Mouse (Mus musculus): ENCODE data around the gene I830077J02Rik. TPM values are rescaled to one million over a fixed set of nuclear protein-coding genes. Genes with fewer than 3 reads are reported as not detected.
"Not testable (repeated sequence)": the region's sequence is repeated elsewhere in the genome, so short reads cannot be mapped to it uniquely, and the experiment has no call there.

The I830077J02Rik gene
- polyA plus RNA-seq, 1 experiment from 2014 or later, result 0.62 TPM

- ATAC-seq (ENCODE audit: low FRiP score, low TSS enrichment), result no peak
- Histone ChIP-seq H3K36me3 (ENCODE audit: insufficient read depth, low read length) (no peaks in the 10 kb centered on the region), H3K27me3 (ENCODE audit: insufficient read depth, low read length) (no peaks in the 10 kb centered on the region), H3K9me3 (ENCODE audit: low read length) (no peaks in the 10 kb centered on the region), H3K4me1 (ENCODE audit: insufficient read depth, low read length) (no peaks in the 10 kb centered on the region), H3K9ac (replicated peaks; ENCODE audit: low read length) (no peak overlapping the region), H3K27ac (ENCODE audit: low read length) (no peak overlapping the region), H3K4me2 (replicated peaks; ENCODE audit: low read depth, low read length) (no peak overlapping the region), H3K4me3 (ENCODE audit: low read length) (no peak overlapping the region)
- 81% methylated on average over 9 of the region's 9 CpGs for WGBS
These were observed 7.8 kb downstream of the I830077J02Rik start for GRCm38 (mm10) chr3:105924616-105925015.

- H3K4me2 ChIP-seq (replicated peaks; ENCODE audit: low read depth, low read length), result no peak overlapping the region
- H3K27ac ChIP-seq (ENCODE audit: low read length), result no peak overlapping the region
- ATAC-seq (ENCODE audit: low FRiP score, low TSS enrichment), result no peak
- no peak overlapping the region for H3K9ac ChIP-seq (replicated peaks; ENCODE audit: low read length)
- H3K4me3 ChIP-seq (ENCODE audit: low read length), result no peak overlapping the region
- no peaks in the 10 kb centered on the region for H3K9me3 ChIP-seq (ENCODE audit: low read length)
- no peaks in the 10 kb centered on the region for H3K4me1 ChIP-seq (ENCODE audit: insufficient read depth, low read length)
- WGBS, result 73% methylated on average over 2 of the region's 2 CpGs
- no peaks in the 10 kb centered on the region for H3K27me3 ChIP-seq (ENCODE audit: insufficient read depth, low read length)
- H3K36me3 ChIP-seq (ENCODE audit: insufficient read depth, low read length), result no peaks in the 10 kb centered on the region
These were observed 10.5 kb downstream of the I830077J02Rik start for GRCm38 (mm10) chr3:105921959-105922358.

GRCm38 (mm10) chr3:105920743-105921142 is 11.7 kb downstream of the I830077J02Rik start:
- not testable (repeated sequence) for H3K4me2 ChIP-seq (replicated peaks; ENCODE audit: low read depth, low read length); H3K4me3 ChIP-seq (ENCODE audit: low read length); H3K27me3 ChIP-seq (ENCODE audit: insufficient read depth, low read length); H3K4me1 ChIP-seq (ENCODE audit: insufficient read depth, low read length); H3K9ac ChIP-seq (replicated peaks; ENCODE audit: low read length); H3K9me3 ChIP-seq (ENCODE audit: low read length); ATAC-seq (ENCODE audit: low FRiP score, low TSS enrichment); H3K27ac ChIP-seq (ENCODE audit: low read length); H3K36me3 ChIP-seq (ENCODE audit: insufficient read depth, low read length)

- H3K9me3 ChIP-seq (ENCODE audit: low read length), result no peaks in the 10 kb centered on the region
- ATAC-seq (ENCODE audit: low FRiP score, low TSS enrichment), result no peak
- H3K36me3 ChIP-seq (ENCODE audit: insufficient read depth, low read length), result no peaks in the 10 kb centered on the region
- WGBS, result 76% methylated on average over 3 of the region's 3 CpGs
- no peak overlapping the region for H3K9ac ChIP-seq (replicated peaks; ENCODE audit: low read length)
- H3K27ac ChIP-seq (ENCODE audit: low read length), result no peak overlapping the region
- no peaks in the 10 kb centered on the region for H3K27me3 ChIP-seq (ENCODE audit: insufficient read depth, low read length)
- H3K4me3 ChIP-seq (ENCODE audit: low read length), result no peak overlapping the region
- H3K4me2 ChIP-seq (replicated peaks; ENCODE audit: low read depth, low read length), result no peak overlapping the region
- H3K4me1 ChIP-seq (ENCODE audit: insufficient read depth, low read length), result peaks cover 3% of the 10 kb centered on the region; the same call in 1 of the 2 replicates
These were observed 14.1 kb downstream of the I830077J02Rik start for GRCm38 (mm10) chr3:105918355-105918745.

- Histone ChIP-seq H3K27me3 (ENCODE audit: insufficient read depth, low read length) (no peaks in the 10 kb centered on the region), H3K36me3 (ENCODE audit: insufficient read depth, low read length) (no peaks in the 10 kb centered on the region), H3K27ac (ENCODE audit: low read length) (no peak overlapping the region), H3K4me2 (replicated peaks; ENCODE audit: low read depth, low read length) (no peak overlapping the region), H3K4me3 (ENCODE audit: low read length) (no peak overlapping the region), H3K9ac (replicated peaks; ENCODE audit: low read length) (no peak overlapping the region), H3K9me3 (ENCODE audit: low read length) (no peaks in the 10 kb centered on the region), H3K4me1 (ENCODE audit: insufficient read depth, low read length) (peaks cover 3% of the 10 kb centered on the region; the same call in 1 of the 2 replicates)
- WGBS, result 71% methylated on average over 10 of the region's 10 CpGs
- ATAC-seq (ENCODE audit: low FRiP score, low TSS enrichment), result no peak
These were observed 14.7 kb downstream of the I830077J02Rik start for GRCm38 (mm10) chr3:105917656-105918354.

- not testable (repeated sequence) for H3K27ac ChIP-seq (ENCODE audit: low read length); H3K4me1 ChIP-seq (ENCODE audit: insufficient read depth, low read length); H3K9me3 ChIP-seq (ENCODE audit: low read length); ATAC-seq (ENCODE audit: low FRiP score, low TSS enrichment); H3K4me3 ChIP-seq (ENCODE audit: low read length); H3K36me3 ChIP-seq (ENCODE audit: insufficient read depth, low read length); H3K27me3 ChIP-seq (ENCODE audit: insufficient read depth, low read length); H3K9ac ChIP-seq (replicated peaks; ENCODE audit: low read length); H3K4me2 ChIP-seq (replicated peaks; ENCODE audit: low read depth, low read length)
These were observed 16.0 kb downstream of the I830077J02Rik start for GRCm38 (mm10) chr3:105916455-105916854.

GRCm38 (mm10) chr3:105915281-105915680 is 17.2 kb downstream of the I830077J02Rik start:
- Histone ChIP-seq H3K9ac (replicated peaks; ENCODE audit: low read length) (no peak overlapping the region), H3K27ac (ENCODE audit: low read length) (no peak overlapping the region), H3K4me3 (ENCODE audit: low read length) (no peak overlapping the region), H3K4me2 (replicated peaks; ENCODE audit: low read depth, low read length) (no peak overlapping the region), H3K27me3 (ENCODE audit: insufficient read depth, low read length) (no peaks in the 10 kb centered on the region), H3K9me3 (ENCODE audit: low read length) (no peaks in the 10 kb centered on the region), H3K4me1 (ENCODE audit: insufficient read depth, low read length) (peaks cover 3% of the 10 kb centered on the region; the same call in 1 of the 2 replicates), H3K36me3 (ENCODE audit: insufficient read depth, low read length) (no peaks in the 10 kb centered on the region)
- ATAC-seq (ENCODE audit: low FRiP score, low TSS enrichment), result no peak
- 38% methylated on average over 1 of the region's 1 CpGs for whole genome bisulfite sequencing

- WGBS, result 40% methylated on average over 10 of the region's 10 CpGs
- H3K27ac ChIP-seq (ENCODE audit: low read length), result no peak overlapping the region
- no peak for ATAC-seq (ENCODE audit: low FRiP score, low TSS enrichment)
- peaks cover 3% of the 10 kb centered on the region; the same call in 1 of the 2 replicates for H3K4me1 ChIP-seq (ENCODE audit: insufficient read depth, low read length)
- no peak overlapping the region for H3K4me2 ChIP-seq (replicated peaks; ENCODE audit: low read depth, low read length)
- no peaks in the 10 kb centered on the region for H3K27me3 ChIP-seq (ENCODE audit: insufficient read depth, low read length)
- no peak overlapping the region for H3K9ac ChIP-seq (replicated peaks; ENCODE audit: low read length)
- H3K4me3 ChIP-seq (ENCODE audit: low read length), result no peak overlapping the region
- H3K9me3 ChIP-seq (ENCODE audit: low read length), result no peaks in the 10 kb centered on the region
- H3K36me3 ChIP-seq (ENCODE audit: insufficient read depth, low read length), result no peaks in the 10 kb centered on the region
These were observed 18.4 kb downstream of the I830077J02Rik start for GRCm38 (mm10) chr3:105913839-105914681.

GRCm38 (mm10) chr3:105912097-105912880 is 20.2 kb downstream of the I830077J02Rik start:
- no peaks in the 10 kb centered on the region for H3K9me3 ChIP-seq (ENCODE audit: low read length)
- WGBS, result 50% methylated on average over 9 of the region's 9 CpGs
- no peak overlapping the region for H3K9ac ChIP-seq (replicated peaks; ENCODE audit: low read length)
- no peaks in the 10 kb centered on the region for H3K36me3 ChIP-seq (ENCODE audit: insufficient read depth, low read length)
- H3K4me2 ChIP-seq (replicated peaks; ENCODE audit: low read depth, low read length), result no peak overlapping the region
- H3K4me3 ChIP-seq (ENCODE audit: low read length), result no peak overlapping the region
- ATAC-seq (ENCODE audit: low FRiP score, low TSS enrichment), result no peak
- no peaks in the 10 kb centered on the region for H3K27me3 ChIP-seq (ENCODE audit: insufficient read depth, low read length)
- no peak overlapping the region for H3K27ac ChIP-seq (ENCODE audit: low read length)
- H3K4me1 ChIP-seq (ENCODE audit: insufficient read depth, low read length), result peaks cover 3% of the 10 kb centered on the region; the same call in 1 of the 2 replicates
